Mouse (Mus musculus): ENCODE results near the gene Tmem63b.

The Tmem63b gene

GRCm38 (mm10) chr17:45702254-45702653 is 15.5 kb upstream of the Tmem63b start:
- no peak for DNase-seq

GRCm38 (mm10) chr17:45701236-45701591 is 14.5 kb upstream of the Tmem63b start:
- no peak for DNase-seq

GRCm38 (mm10) chr17:45700496-45701235 is 14.0 kb upstream of the Tmem63b start:
- DNase-seq, result no peak

GRCm38 (mm10) chr17:45699039-45699740 is 12.5 kb upstream of the Tmem63b start:
- no peak for DNase-seq

GRCm38 (mm10) chr17:45698368-45698767 is 11.7 kb upstream of the Tmem63b start:
- no peak for DNase-seq

- no peak for DNase-seq
Observed at GRCm38 (mm10) chr17:45696981-45697380, 10.3 kb upstream of the Tmem63b start.

- no peak for DNase-seq
Observed at GRCm38 (mm10) chr17:45695227-45696120, 8.8 kb upstream of the Tmem63b start.

GRCm38 (mm10) chr17:45693812-45694565 is 7.3 kb upstream of the Tmem63b start:
- DNase-seq, result no peak

GRCm38 (mm10) chr17:45692159-45692558 is 5.5 kb upstream of the Tmem63b start:
- DNase-seq, result no peak

GRCm38 (mm10) chr17:45690044-45690443 is 3.3 kb upstream of the Tmem63b start:
- DNase-seq, result no peak

- DNase-seq, result no peak
Observed at GRCm38 (mm10) chr17:45689120-45689519, 2.4 kb upstream of the Tmem63b start.

- DNase-seq, result peak; percentile 88
Observed at GRCm38 (mm10) chr17:45686093-45686619, 549 bp downstream of the Tmem63b start, which contains the start of gene Mrpl14. Mrpl14 (plus strand) TSS chr17:45686322.

GRCm38 (mm10) chr17:45685171-45686092 is 1.3 kb downstream of the Tmem63b start:
- DNase-seq, result no peak

- peak; percentile 72 for DNase-seq
Observed at GRCm38 (mm10) chr17:45684667-45685131, 2.0 kb downstream of the Tmem63b start.

GRCm38 (mm10) chr17:45682843-45683242 is 3.9 kb downstream of the Tmem63b start:
- no peak for DNase-seq

GRCm38 (mm10) chr17:45681588-45681987 is 5.1 kb downstream of the Tmem63b start:
- no peak for DNase-seq

- peak; percentile 74 for DNase-seq
Observed at GRCm38 (mm10) chr17:45680391-45680980, 6.2 kb downstream of the Tmem63b start.

GRCm38 (mm10) chr17:45678106-45678505 is 8.6 kb downstream of the Tmem63b start:
- peak; percentile 51 for DNase-seq

GRCm38 (mm10) chr17:45672598-45672997 is 14.1 kb downstream of the Tmem63b start:
- DNase-seq, result no peak

GRCm38 (mm10) chr17:45671821-45672220 is 14.9 kb downstream of the Tmem63b start:
- DNase-seq, result no peak

- DNase-seq, result no peak
Observed at GRCm38 (mm10) chr17:45667986-45668385, 18.7 kb downstream of the Tmem63b start.
